ENCODE assay signal across 9 mouse cellular contexts in the genomic region with DNA sequence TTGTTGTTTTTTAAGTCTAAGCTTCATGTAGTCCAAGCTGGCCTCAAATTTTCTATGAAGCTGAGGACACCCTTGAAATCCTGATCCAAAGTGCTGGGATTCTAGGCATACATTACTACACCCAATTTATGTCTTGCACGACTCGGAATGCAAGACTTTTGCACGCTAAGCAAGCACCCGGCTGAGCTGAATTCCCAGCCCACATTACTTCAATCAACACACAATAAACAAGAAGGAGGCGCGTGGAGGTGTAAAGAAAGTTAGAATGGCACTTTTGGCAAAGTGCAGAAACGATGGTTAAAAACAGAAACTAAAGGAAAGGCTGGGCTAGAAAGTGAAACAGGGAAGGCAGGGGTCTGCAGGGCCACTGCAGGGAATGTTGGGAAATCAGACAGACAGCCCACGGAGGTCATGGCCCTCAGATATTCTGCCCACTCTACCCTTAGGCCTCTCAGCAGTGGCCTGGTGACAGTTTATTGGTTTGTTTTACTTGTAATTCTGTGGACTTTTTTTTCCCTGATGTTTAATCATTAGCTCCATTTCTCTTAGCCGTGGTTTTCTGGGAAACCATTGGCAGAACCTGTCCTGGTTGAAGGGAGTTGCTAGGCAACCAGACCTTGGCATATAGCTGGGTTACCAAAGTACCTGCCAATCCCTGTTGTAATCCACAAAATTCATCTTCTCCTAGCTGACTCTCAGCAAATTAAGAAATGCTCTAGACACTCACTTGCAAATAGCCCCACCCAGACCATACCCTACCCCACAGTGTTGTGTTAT.
DNase-seq lines count a peak whose midpoint lies in the region; ATAC-seq lines count a peak whose summit lies in the region.
"Had no signal": no experiment of that assay in that cellular context is flagged by ENCODE, and none has a peak within 500 bp of the region (broad histone marks: within the 10 kb centered on the region; RNA-seq: fewer than 3 reads in every experiment).

No protein-coding gene starts in this region.

- no peak overlapping the region for H3K9ac ChIP-seq in liver, embryonic 13.5 days

- peak; percentile 8 to 37 for DNase-seq in frontal cortex, postnatal 36 days (ENCODE audit: low spot score in 2 of 2)
- DNase-seq in frontal cortex, postnatal 10 days (ENCODE audit: low spot score in 2 of 2): no peak
- peak; percentile 84 for DNase-seq in adrenal gland, adult 2 months
- peak; percentile 56 for DNase-seq in kidney, adult 11 months
- no peak for DNase-seq in liver, embryonic 13.5 days
- DNase-seq in urinary bladder, postnatal 14 days (ENCODE audit: low spot score): no peak
- DNase-seq in spleen, postnatal 36 days (ENCODE audit: low spot score in 2 of 2): no peak

- no peaks in the 10 kb centered on the region for H3K27me3 ChIP-seq in liver, embryonic 13.5 days

- no peak overlapping the region for H3K27ac ChIP-seq in liver, embryonic 13.5 days
- H3K27ac ChIP-seq: left cerebral cortex, adult 2 months had no signal

- peak; percentile 70; the same call in 1 of the 2 replicates for ATAC-seq in liver, embryonic 13.5 days (ENCODE audit: low read depth)
- ATAC-seq in inflammation-experienced regulatory T-cells, adult 6 months: no peak

- WGBS in liver, embryonic 13.5 days (ENCODE audit: insufficient replicate concordance): 62% methylated on average over 9 of the region's 9 CpGs

- H3K4me2 ChIP-seq in liver, embryonic 13.5 days: no peak overlapping the region

- no peak overlapping the region for H3K4me3 ChIP-seq in liver, embryonic 13.5 days (replicated peaks)
- H3K4me3 ChIP-seq: left cerebral cortex, adult 2 months had no signal

- no peaks in the 10 kb centered on the region for H3K4me1 ChIP-seq in liver, embryonic 13.5 days (replicated peaks)

- H3K9me3 ChIP-seq in liver, embryonic 13.5 days (replicated peaks): no peaks in the 10 kb centered on the region

- H3K36me3 ChIP-seq in liver, embryonic 13.5 days: no peaks in the 10 kb centered on the region

Comparison
In these comparisons a context has a peak if more than half of its experiments do, and no peak if none do; other contexts are left out.
1. DNase-seq: peak in frontal cortex, postnatal 36 days (2 of 2), adrenal gland, adult 2 months (single experiment) and kidney, adult 11 months (single experiment); none in frontal cortex, postnatal 10 days (0 of 2), liver, embryonic 13.5 days (single experiment), urinary bladder, postnatal 14 days (single experiment) and spleen, postnatal 36 days (0 of 2).